Mouse (Mus musculus) heart, postnatal 0 days (tissue): ENCODE measurements around the gene Mast3. TPM values are rescaled to one million over a fixed set of nuclear protein-coding genes. Genes with fewer than 3 reads are reported as not detected.
"Not testable (repeated sequence)": the region's sequence is repeated elsewhere in the genome, so short reads cannot be mapped to it uniquely, and the experiment has no call there.

Experiments
- ATAC-seq: fragments of 200-750 bp; cut with Nextera tagmentation; 2 replicates; pipeline ENCODE4 v1.8.0; 2017; ENCODE audit warnings: low read depth, moderate number of reproducible peaks, moderate library complexity; ENCODE audit not compliant: insufficient read depth
- DNase-seq: peaks from one replicate; pipeline ENCODE4 v3.0.0-alpha.2; 2016; ENCODE audit warnings: low spot score
- H3K27ac ChIP-seq: fragments of 300-500 bp; sonication (generic); 2 replicates; pipeline ENCODE4 v1.5.1; 2014; ENCODE audit warnings: low read depth, mild to moderate bottlenecking
- H3K27me3 ChIP-seq: fragments of 300-500 bp; sonication (generic); 2 replicates; pipeline ENCODE4 v1.6.1; 2014; ENCODE audit warnings: low read length, mixed read lengths; ENCODE audit not compliant: control insufficient read depth, insufficient read depth
- H3K36me3 ChIP-seq: fragments of 300-500 bp; sonication (generic); replicated peaks from 2 replicates; pipeline ENCODE4 v1.6.1; 2014; ENCODE audit warnings: low read length, mixed read lengths; ENCODE audit not compliant: control insufficient read depth, insufficient read depth
- H3K4me1 ChIP-seq: fragments of 300-500 bp; sonication (generic); 2 replicates; pipeline ENCODE4 v1.6.1; 2014; ENCODE audit warnings: antibody characterized with exemption; ENCODE audit not compliant: control insufficient read depth, insufficient read depth
- H3K4me2 ChIP-seq: fragments of 300-500 bp; sonication (generic); 2 replicates; pipeline ENCODE4 v1.6.1; 2014; ENCODE audit warnings: low read depth, mild to moderate bottlenecking, low read length, moderate library complexity
- H3K4me3 ChIP-seq: fragments of 300-500 bp; sonication (generic); 2 replicates; pipeline ENCODE4 v1.5.1; 2014; ENCODE audit warnings: low read depth, low read length
- H3K9ac ChIP-seq: fragments of 300-500 bp; sonication (generic); replicated peaks from 2 replicates; pipeline ENCODE4 v1.6.1; 2014; ENCODE audit warnings: low read depth, low read length, mixed read lengths
- H3K9me3 ChIP-seq: fragments of 300-500 bp; sonication (generic); replicated peaks from 2 replicates; pipeline ENCODE4 v1.6.1; 2016; ENCODE audit warnings: low read length; ENCODE audit not compliant: control insufficient read depth
- CTCF ChIP-seq: IDR thresholded peaks from 2 replicates; pipeline ENCODE4 v1.5.1; 2016; ENCODE audit warnings: antibody characterized with exemption, control low read depth, low read depth
- EP300 ChIP-seq: IDR thresholded peaks from 2 replicates; pipeline ENCODE4 v1.6.1; 2016; ENCODE audit warnings: antibody characterized with exemption, low read depth
- WGBS: fragments of 180-500 bp; shearing (Covaris S2); extraction: QIAGEN DNeasy Blood & Tissue Kit; methylation state at CpG from one replicate; pipeline ENCODE4 v1.1.7; 2014; 5-methylcytosine and 5-hydroxymethylcytosine counted together
- polyA plus RNA-seq: library from polyadenylated mRNA; unstranded; fragments of >200 nt; fragmentation: Nextera tagmentation; extraction: Ambion mirVana; gene quantifications from 2 replicates; pipeline ENCODE4 v1.2.1, GENCODE M21; 2015
- total RNA-seq: library from RNA; depleted of rRNA; stranded (reverse); fragments of >200 nt; gene quantifications from 2 replicates; pipeline ENCODE4 v1.2.3, GENCODE M21; 2014; ENCODE audit warnings: low replicate concordance

Mast3 gene
- total and polyA plus RNA-seq, 2 experiments from 2014 or later, result 2.3 to 5.6 TPM

DNA sequence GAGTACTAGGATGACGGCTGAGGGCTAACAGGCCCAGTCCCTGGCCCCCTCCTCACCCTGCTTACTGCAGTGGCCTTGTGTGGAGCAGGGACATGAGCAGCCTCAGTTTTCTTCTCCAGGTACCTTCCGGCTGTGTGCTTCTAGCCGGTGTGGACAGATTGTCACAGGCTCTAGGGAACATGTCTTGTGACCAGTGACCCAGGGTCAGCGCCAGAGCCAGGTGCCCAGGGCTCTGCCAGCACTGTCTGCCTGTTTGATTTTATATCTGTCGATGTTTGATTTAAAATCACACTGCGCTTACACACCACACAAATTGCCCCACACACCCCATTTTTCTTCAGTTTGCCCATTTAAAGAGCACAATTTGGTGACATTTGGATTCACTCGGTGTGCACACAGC is 18.9 kb upstream of the Mast3 start:
- TF ChIP-seq CTCF (no peak), EP300 (no peak)
- Histone ChIP-seq H3K36me3 (no peaks in the 10 kb centered on the region), H3K4me3 (no peak overlapping the region), H3K27me3 (0 out of 2 replicates have a peak, but pooled peaks cover 16% of the 10 kb centered on the region), H3K9me3 (0 out of 2 replicates have a peak, but pooled peaks cover 7% of the 10 kb centered on the region), H3K4me2 (no peak overlapping the region), H3K9ac (no peak overlapping the region), H3K4me1 (no peaks in the 10 kb centered on the region), H3K27ac (no peak overlapping the region)
- no peak for DNase-seq
- WGBS, result 78% methylated on average over 7 of the region's 7 CpGs
- ATAC-seq, result no peak

GRCm38 (mm10) chr8:70822594-70822993 is 17.7 kb upstream of the Mast3 start:
- H3K9me3 ChIP-seq, result peaks cover 13% of the 10 kb centered on the region; the same call in 1 of the 2 replicates
- 77% methylated on average over 3 of the region's 3 CpGs for WGBS

DNA sequence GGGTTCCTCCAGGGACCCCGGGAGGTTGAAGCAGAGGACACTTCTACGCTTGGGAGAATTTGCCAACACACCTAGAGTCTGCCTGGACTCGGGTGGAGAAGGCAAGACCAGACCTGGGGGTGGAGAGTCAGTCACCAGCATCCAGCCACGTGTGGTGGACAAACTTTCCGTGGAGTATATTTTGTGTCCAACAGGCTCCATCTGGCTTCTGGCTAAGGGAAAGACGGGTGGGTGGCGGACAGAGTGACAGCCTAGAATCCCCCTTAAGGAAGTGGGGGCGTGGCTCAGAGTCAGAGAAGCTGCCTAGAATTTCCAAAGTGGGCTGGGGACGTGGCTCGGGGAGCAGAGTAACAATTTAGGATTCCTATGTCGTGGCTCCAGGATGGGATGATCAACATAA is 17.1 kb upstream of the Mast3 start:
- Histone ChIP-seq H3K4me2 (no peak overlapping the region), H3K9ac (no peak overlapping the region), H3K36me3 (no peaks in the 10 kb centered on the region), H3K4me1 (no peaks in the 10 kb centered on the region), H3K27ac (no peak overlapping the region), H3K4me3 (no peak overlapping the region), H3K27me3 (peaks cover 24% of the 10 kb centered on the region; the same call in 1 of the 2 replicates), H3K9me3 (peaks cover 13% of the 10 kb centered on the region; the same call in 1 of the 2 replicates)
- DNase-seq (no peak), ATAC-seq (no peak)
- WGBS, result 32% methylated on average over 11 of the region's 11 CpGs
- TF ChIP-seq CTCF (no peak), EP300 (no peak)

More at GRCm38 (mm10) chr8:70822594-70822993, 17.7 kb upstream of the Mast3 start:
- not testable (repeated sequence) for H3K4me3 ChIP-seq, DNase-seq, H3K9ac ChIP-seq, H3K4me1 ChIP-seq, ATAC-seq, H3K4me2 ChIP-seq, H3K36me3 ChIP-seq, H3K27ac ChIP-seq
- H3K27me3 ChIP-seq, result 0 out of 2 replicates have a peak, but pooled peaks cover 18% of the 10 kb centered on the region

DNA sequence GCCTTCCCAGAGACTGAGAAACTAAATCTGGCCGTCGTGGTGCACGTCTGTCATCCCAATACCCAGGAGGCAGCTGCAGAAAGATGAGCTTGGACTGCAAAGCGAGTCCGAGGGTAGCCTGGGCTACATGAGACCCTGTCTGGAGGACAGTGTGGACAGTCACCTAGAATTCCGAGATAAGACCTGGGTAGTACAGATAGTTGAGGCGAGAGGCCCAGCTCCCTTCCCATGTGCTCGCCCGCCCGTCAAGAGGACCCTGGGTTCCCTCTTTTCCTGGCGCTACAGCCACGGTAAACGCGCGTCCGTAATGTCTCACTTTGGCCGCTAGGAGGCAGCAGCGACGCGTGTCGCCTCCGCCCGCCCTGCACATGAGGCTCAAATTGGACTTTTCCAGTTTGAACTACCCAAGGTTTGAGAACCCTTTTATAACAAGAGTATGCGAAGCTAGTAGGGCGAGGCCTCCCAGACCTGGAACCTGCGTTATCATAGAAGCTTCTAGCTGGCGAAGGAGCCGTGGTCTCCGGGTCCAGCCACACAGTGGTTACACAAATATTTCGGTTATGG is 16.6 kb upstream of the Mast3 start:
- ATAC-seq, result peak; percentile 44; the same call in 1 of the 2 replicates
- H3K9me3 ChIP-seq, result peaks cover 13% of the 10 kb centered on the region; the same call in 1 of the 2 replicates
- H3K36me3 ChIP-seq, result no peaks in the 10 kb centered on the region
- H3K4me2 ChIP-seq, result no peak overlapping the region
- TF ChIP-seq CTCF, result peak; percentile 96
- TF ChIP-seq EP300, result no peak
- peaks cover 30% of the 10 kb centered on the region; the same call in 1 of the 2 replicates for H3K27me3 ChIP-seq
- 16% methylated on average over 30 of the region's 30 CpGs for WGBS
- DNase-seq, result peak; percentile 58
- no peak overlapping the region for H3K4me3 ChIP-seq
- H3K9ac ChIP-seq, result no peak overlapping the region
- H3K4me1 ChIP-seq, result no peaks in the 10 kb centered on the region
- no peak overlapping the region for H3K27ac ChIP-seq

DNA sequence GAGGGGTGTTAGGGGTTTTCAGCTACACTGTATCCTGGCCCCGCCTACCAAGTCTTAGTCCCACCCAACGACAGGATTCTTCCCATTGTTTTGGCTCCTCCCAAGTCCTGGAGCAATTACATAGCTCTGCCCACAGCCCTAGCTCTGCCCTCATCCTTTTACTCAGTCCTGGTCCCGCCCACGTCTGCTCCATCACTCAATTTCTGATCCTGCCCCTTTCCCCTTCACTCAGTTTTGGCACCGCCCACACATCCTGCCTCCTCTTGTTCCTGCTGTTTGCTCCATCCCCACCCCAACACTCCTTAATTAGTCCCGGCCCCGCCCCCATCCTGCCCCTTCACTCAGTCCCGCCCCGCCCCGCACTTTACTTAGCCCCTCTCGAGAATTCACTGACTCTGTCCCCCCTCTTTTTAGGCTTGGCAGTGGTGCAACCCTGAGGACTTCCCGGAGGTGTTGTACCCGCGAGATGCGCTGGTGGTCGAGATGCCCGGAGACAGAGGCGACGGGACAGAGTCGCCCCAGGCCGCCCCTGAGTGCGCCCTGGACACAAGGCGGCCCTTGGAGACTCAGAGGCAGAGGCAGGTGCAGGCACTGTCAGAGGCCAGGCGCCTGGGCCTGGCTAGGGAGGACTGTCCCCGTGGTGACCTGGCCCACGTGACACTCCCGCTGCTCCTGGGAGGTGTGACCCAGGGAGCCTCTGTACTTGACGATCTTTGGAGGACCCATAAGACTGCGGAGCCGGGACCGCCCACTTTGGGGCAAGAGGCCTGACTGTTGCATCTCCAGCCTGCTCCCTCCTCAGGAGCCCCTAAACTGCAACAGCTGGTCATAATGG is 15.5 kb upstream of the Mast3 start:
- Histone ChIP-seq H3K4me2 (no peak overlapping the region), H3K4me1 (no peaks in the 10 kb centered on the region), H3K27me3 (peaks cover 36% of the 10 kb centered on the region; the same call in 1 of the 2 replicates), H3K9ac (no peak overlapping the region), H3K9me3 (peaks cover 13% of the 10 kb centered on the region; the same call in 1 of the 2 replicates), H3K27ac (no peak overlapping the region), H3K36me3 (no peaks in the 10 kb centered on the region), H3K4me3 (no peak overlapping the region)
- ATAC-seq (peak; percentile 66), DNase-seq (peak; percentile 65)
- no peak for TF ChIP-seq EP300
- TF ChIP-seq CTCF, result no peak
- 12% methylated on average over 31 of the region's 31 CpGs for WGBS
